Mouse (Mus musculus) limb, embryonic 14.5 days (tissue): ENCODE data around the gene P2rx6. TPM values are rescaled to one million over a fixed set of nuclear protein-coding genes. Genes with fewer than 3 reads are reported as not detected.

Source experiments
- ATAC-seq: fragments of 200-750 bp; cut with Nextera tagmentation; 2 replicates; pipeline ENCODE4 v1.8.0; 2017; ENCODE audit warnings: low read depth, moderate number of reproducible peaks, moderate TSS enrichment; ENCODE audit not compliant: low FRiP score
- DNase-seq: peaks from one replicate; pipeline ENCODE4 v3.0.0-alpha.2; 2015; ENCODE audit warnings: low spot score
- H3K27ac ChIP-seq: fragments of 300-500 bp; sonication (generic); replicated peaks from 2 replicates; pipeline ENCODE4 v1.5.1; 2014; ENCODE audit warnings: low read depth, mild to moderate bottlenecking, low read length, moderate library complexity, mixed read lengths
- H3K27me3 ChIP-seq: fragments of 300-500 bp; sonication (generic); 2 replicates; pipeline ENCODE4 v1.6.1; 2014; ENCODE audit warnings: low read length, mixed read lengths; ENCODE audit not compliant: control insufficient read depth, insufficient read depth
- H3K36me3 ChIP-seq: fragments of 300-500 bp; sonication (generic); 2 replicates; pipeline ENCODE4 v1.6.1; 2014; ENCODE audit warnings: mild to moderate bottlenecking, low read length, moderate library complexity, mixed read lengths; ENCODE audit not compliant: control insufficient read depth, insufficient read depth
- H3K4me1 ChIP-seq: fragments of 300-500 bp; sonication (generic); 2 replicates; pipeline ENCODE4 v1.6.1; 2014; ENCODE audit warnings: antibody characterized with exemption, low read length, mixed read lengths; ENCODE audit not compliant: control insufficient read depth, insufficient read depth
- H3K4me2 ChIP-seq: fragments of 300-500 bp; sonication (generic); replicated peaks from 2 replicates; pipeline ENCODE4 v1.6.1; 2014; ENCODE audit warnings: low read depth, mild to moderate bottlenecking, low read length, moderate library complexity; ENCODE audit not compliant: severe bottlenecking
- H3K4me3 ChIP-seq: fragments of 300-500 bp; sonication (generic); replicated peaks from 2 replicates; pipeline ENCODE4 v1.5.1; 2014; ENCODE audit warnings: low read length
- H3K9ac ChIP-seq: fragments of 300-500 bp; sonication (generic); 2 replicates; pipeline ENCODE4 v1.6.1; 2014; ENCODE audit warnings: mild to moderate bottlenecking, low read depth, low read length, moderate library complexity; ENCODE audit not compliant: severe bottlenecking
- H3K9me3 ChIP-seq: fragments of 300-500 bp; sonication (generic); 2 replicates; pipeline ENCODE4 v1.6.1; 2016; ENCODE audit warnings: low read length; ENCODE audit not compliant: control insufficient read depth
- POLR2A ChIP-seq: fragments of 200-500 bp; IDR thresholded peaks from 2 replicates; pipeline ENCODE4 v1.8.0; 2012; ENCODE audit warnings: inconsistent platforms, mild to moderate bottlenecking, moderate library complexity, borderline replicate concordance; ENCODE audit not compliant: insufficient read depth, insufficient read length; ENCODE audit errors: extremely low read depth
- WGBS: fragments of 180-500 bp; shearing (Covaris S2); extraction: QIAGEN DNeasy Blood & Tissue Kit; methylation state at CpG from one replicate; pipeline ENCODE4 v1.1.7; 2014; 5-methylcytosine and 5-hydroxymethylcytosine counted together
- polyA plus RNA-seq, 2 experiments: library from polyadenylated mRNA; depleted of rRNA in 1 of 2; stranded (reverse) in 1 of 2; unstranded in 1 of 2; fragments of >200 nt; fragmentation: Nextera tagmentation in 1 of 2; extraction: Ambion mirVana in 1 of 2; gene quantifications; 2 replicates each; pipeline versions ENCODE4 v1.2.1 to v1.2.3; 2012 to 2014

The P2rx6 gene
- polyA plus RNA-seq, 2 experiments: 0.47 to 0.99 TPM

- Histone ChIP-seq H3K9me3 (no peaks in the 10 kb centered on the region), H3K27ac (no peak overlapping the region), H3K4me1 (peaks cover 24% of the 10 kb centered on the region), H3K9ac (no peak overlapping the region), H3K4me3 (no peak overlapping the region), H3K36me3 (no peaks in the 10 kb centered on the region), H3K4me2 (no peak overlapping the region), H3K27me3 (no peaks in the 10 kb centered on the region)
- ATAC-seq (no peak), DNase-seq (no peak)
- TF ChIP-seq POLR2A: no peak
- WGBS: 84% methylated on average over 4 of the region's 4 CpGs
These were observed 5.5 kb upstream of the P2rx6 start for GRCm38 (mm10) chr16:17556180-17556579.

- WGBS: 48% methylated on average over 4 of the region's 4 CpGs
- no peak overlapping the region for H3K4me2 ChIP-seq
- H3K9ac ChIP-seq: no peak overlapping the region
- no peaks in the 10 kb centered on the region for H3K9me3 ChIP-seq
- ATAC-seq (no peak), DNase-seq (no peak)
- no peak for TF ChIP-seq POLR2A
- no peak overlapping the region for H3K27ac ChIP-seq
- no peaks in the 10 kb centered on the region for H3K36me3 ChIP-seq
- no peak overlapping the region for H3K4me3 ChIP-seq
- peaks cover 31% of the 10 kb centered on the region for H3K4me1 ChIP-seq
- H3K27me3 ChIP-seq: no peaks in the 10 kb centered on the region
These were observed 4.8 kb upstream of the P2rx6 start for GRCm38 (mm10) chr16:17556907-17557306.

- H3K27ac ChIP-seq: no peak overlapping the region
- peaks cover 5% of the 10 kb centered on the region; the same call in 1 of the 2 replicates for H3K27me3 ChIP-seq
- no peaks in the 10 kb centered on the region for H3K36me3 ChIP-seq
- ATAC-seq: no peak
- 4% methylated on average over 5 of the region's 5 CpGs for WGBS
- DNase-seq: peak; percentile 36
- no peak overlapping the region for H3K9ac ChIP-seq
- no peak for TF ChIP-seq POLR2A
- no peak overlapping the region for H3K4me2 ChIP-seq
- H3K4me3 ChIP-seq: no peak overlapping the region
- H3K4me1 ChIP-seq: peaks cover 33% of the 10 kb centered on the region
- no peaks in the 10 kb centered on the region for H3K9me3 ChIP-seq
These were observed 3.7 kb upstream of the P2rx6 start for GRCm38 (mm10) chr16:17557947-17558480.

GRCm38 (mm10) chr16:17558811-17559210 is 2.9 kb upstream of the P2rx6 start:
- no peak for DNase-seq
- no peaks in the 10 kb centered on the region for H3K9me3 ChIP-seq
- no peak for ATAC-seq
- no peaks in the 10 kb centered on the region for H3K36me3 ChIP-seq
- H3K4me2 ChIP-seq: 0 out of 2 replicates have a peak overlapping the region, but pooled peaks have one; percentile 15
- 0 out of 2 replicates have a peak overlapping the region, but pooled peaks have one; percentile 7 for H3K9ac ChIP-seq
- H3K27me3 ChIP-seq: peaks cover 5% of the 10 kb centered on the region; the same call in 1 of the 2 replicates
- WGBS: 3% methylated on average over 5 of the region's 5 CpGs
- H3K27ac ChIP-seq: no peak overlapping the region
- no peak for TF ChIP-seq POLR2A
- H3K4me1 ChIP-seq: peaks cover 29% of the 10 kb centered on the region
- no peak overlapping the region for H3K4me3 ChIP-seq

GRCm38 (mm10) chr16:17559396-17560027 is 2.2 kb upstream of the P2rx6 start:
- H3K27me3 ChIP-seq: peaks cover 5% of the 10 kb centered on the region; the same call in 1 of the 2 replicates
- H3K27ac ChIP-seq: no peak overlapping the region
- H3K36me3 ChIP-seq: no peaks in the 10 kb centered on the region
- H3K4me1 ChIP-seq: peaks cover 23% of the 10 kb centered on the region
- ATAC-seq: no peak
- no peak overlapping the region for H3K4me2 ChIP-seq
- no peak for DNase-seq
- TF ChIP-seq POLR2A: no peak
- no peak overlapping the region for H3K9ac ChIP-seq
- no peaks in the 10 kb centered on the region for H3K9me3 ChIP-seq
- 75% methylated on average over 9 of the region's 9 CpGs for WGBS
- no peak overlapping the region for H3K4me3 ChIP-seq
